In genomic region chr17:35164568-35165450, GRCm38 (mm10) we compare ENCODE assay signal across 8 mouse cellular contexts. TPM values are rescaled to one million over a fixed set of nuclear protein-coding genes. Genes with fewer than 3 reads are reported as not detected.
DNase-seq lines count a peak whose midpoint lies in the region; ATAC-seq lines count a peak whose summit lies in the region.

Gene Prrc2a, minus strand, starts transcription at chr17:35164897.

- H3K36me3 ChIP-seq in hindbrain, embryonic 15.5 days: peaks cover 24% of the 10 kb centered on the region

- H3K27ac ChIP-seq in hindbrain, embryonic 15.5 days (replicated peaks): peak within 1 kb of the TSS; percentile 99

- peaks cover 39% of the 10 kb centered on the region for H3K4me1 ChIP-seq in hindbrain, embryonic 15.5 days (replicated peaks)

- H3K9me3 ChIP-seq in hindbrain, embryonic 15.5 days: no peaks in the 10 kb centered on the region

- H3K9ac ChIP-seq in hindbrain, embryonic 15.5 days: peak within 1 kb of the TSS; percentile 100

- H3K27me3 ChIP-seq in hindbrain, embryonic 15.5 days: no peaks in the 10 kb centered on the region

- H3K4me3 ChIP-seq in hindbrain, embryonic 15.5 days: peak within 1 kb of the TSS; percentile 96

- under 1% methylated on average over 81 of the region's 89 CpGs for WGBS in hindbrain, embryonic 15.5 days

- ATAC-seq in hindbrain, embryonic 15.5 days (ENCODE audit: low FRiP score, low read depth): peak; percentile 95

- DNase-seq in T-cell, adult 2 months (ENCODE audit: low spot score): peak; percentile 97
- peak; percentile 98 to 99 for DNase-seq in cerebellum, postnatal 36 days
- peak; percentile 99 for DNase-seq in frontal cortex, postnatal 36 days (ENCODE audit: low spot score in 2 of 2)
- DNase-seq in left cerebral cortex, adult 11 months (ENCODE audit: low spot score): peak; percentile 98
- DNase-seq in lung, postnatal 4 days: peak; percentile 97 to 99
- DNase-seq in retina, postnatal 7 days (ENCODE audit: low read depth, low spot score): peak; percentile 99
- peak; percentile 93 for DNase-seq in urinary bladder, adult 2 months (ENCODE audit: low spot score)

- peak within 1 kb of the TSS; percentile 95 for H3K4me2 ChIP-seq in hindbrain, embryonic 15.5 days

RNA-seq across cellular contexts. Expression of gene Prrc2a, which starts in this region (rescaled TPM):
- polyA plus RNA-seq in hindbrain, embryonic 15.5 days (2015; fragmentation: Nextera tagmentation; extraction: Ambion mirVana): 175 and 181 TPM in 2 replicates
- polyA plus RNA-seq in urinary bladder, adult 2 months (2012; rRNA removed): 170 and 213 TPM in 2 replicates

Comparison
In these comparisons a context has a peak if more than half of its experiments do, and no peak if none do; other contexts are left out.
1. Peak in every context shown above with its lines: DNase-seq, ATAC-seq, H3K4me3 ChIP-seq and H3K27ac ChIP-seq.